Mouse (Mus musculus) MEL (cell line): ENCODE data around the gene 4931428F04Rik. TPM values are rescaled to one million over a fixed set of nuclear protein-coding genes. Genes with fewer than 3 reads are reported as not detected.

ENCODE experiments used
- DNase-seq: peaks from one replicate; pipeline ENCODE4 v3.0.0; 2011; ENCODE audit warnings: low read depth, low spot score
- H3K27ac ChIP-seq: 2 replicates; pipeline ENCODE4 v1.5.1; 2012; ENCODE audit warnings: low read depth, mild to moderate bottlenecking, control low read depth, low read length, moderate library complexity; ENCODE audit not compliant: control insufficient read depth
- H3K27me3 ChIP-seq, 2 experiments: fragments of 150-350 bp in 1 of 2; sonication (generic) in 1 of 2; 2 replicates each; pipeline ENCODE4 v1.6.1; 2012; ENCODE audit warnings: low read length in 2 of 2, mild to moderate bottlenecking in 2 of 2, improper control_type of control experiment in 1 of 2, moderate library complexity in 1 of 2; ENCODE audit not compliant: insufficient read depth in 2 of 2, control insufficient read depth in 1 of 2
- H3K36me3 ChIP-seq, 2 experiments: 2 replicates each; pipeline ENCODE4 v1.6.1; 2012 to 2014; ENCODE audit warnings: low read length in 2 of 2, improper control_type of control experiment in 1 of 2, inconsistent platforms in 1 of 2, mild to moderate bottlenecking in 1 of 2; ENCODE audit not compliant: insufficient read depth in 2 of 2, control insufficient read depth in 1 of 2
- H3K4me1 ChIP-seq, 2 experiments: fragments of 150-350 bp in 1 of 2; sonication (generic) in 1 of 2; 2 replicates each; pipeline ENCODE4 v1.6.1; 2012; ENCODE audit warnings: low read length in 2 of 2, improper control_type of control experiment in 1 of 2, mild to moderate bottlenecking in 1 of 2; ENCODE audit not compliant: insufficient read depth in 2 of 2, control insufficient read depth in 1 of 2
- H3K4me3 ChIP-seq, 2 experiments: fragments of 150-350 bp in 1 of 2; sonication (generic) in 1 of 2; 2 replicates each; pipeline ENCODE4 v1.5.1; 2012; ENCODE audit warnings: low read depth in 2 of 2, low read length in 2 of 2, mild to moderate bottlenecking in 2 of 2, moderate library complexity in 2 of 2, control low read depth in 1 of 2, improper control_type of control experiment in 1 of 2; ENCODE audit not compliant: control insufficient read depth in 1 of 2, insufficient read depth in 1 of 2
- H3K79me2 ChIP-seq: 2 replicates; pipeline ENCODE4 v1.6.1; 2012; ENCODE audit warnings: mild to moderate bottlenecking, low read length, moderate library complexity; ENCODE audit not compliant: control insufficient read depth, poor library complexity, insufficient read depth
- H3K9ac ChIP-seq: 2 replicates; pipeline ENCODE4 v1.6.1; 2012; ENCODE audit warnings: low read depth, mild to moderate bottlenecking, control low read depth, low read length, moderate library complexity; ENCODE audit not compliant: control insufficient read depth, poor library complexity, severe bottlenecking
- H3K9me3 ChIP-seq: fragments of 150-350 bp; sonication (generic); replicated peaks from 2 replicates; pipeline ENCODE4 v1.6.1; 2012; ENCODE audit warnings: mild to moderate bottlenecking, low read length, improper control_type of control experiment, moderate library complexity; ENCODE audit not compliant: insufficient read depth
- BHLHE40 ChIP-seq: IDR thresholded peaks from 2 replicates; pipeline ENCODE4 v1.6.1; 2012; ENCODE audit warnings: low read depth, mild to moderate bottlenecking, inconsistent platforms, low read length, improper control_type of control experiment, borderline replicate concordance
- CHD1 ChIP-seq: IDR thresholded peaks from 2 replicates; pipeline ENCODE4 v1.6.1; 2012; ENCODE audit warnings: low read depth, mild to moderate bottlenecking, inconsistent platforms, low read length, improper control_type of control experiment
- EP300 ChIP-seq, 2 experiments: IDR thresholded peaks; 2 replicates each; pipeline ENCODE4 v1.6.1; 2011; ENCODE audit warnings: improper control_type of control experiment in 2 of 2, low read length in 2 of 2, low read depth in 1 of 2, mild to moderate bottlenecking in 1 of 2
- ETS1 ChIP-seq: IDR thresholded peaks from 2 replicates; pipeline ENCODE4 v1.6.1; 2012; ENCODE audit warnings: low read depth, mild to moderate bottlenecking, inconsistent platforms, low read length, improper control_type of control experiment, moderate library complexity
- GATA1 ChIP-seq: IDR thresholded peaks from 2 replicates; pipeline ENCODE4 v1.6.1; 2011; ENCODE audit warnings: low read depth, low read length, improper control_type of control experiment
- HCFC1 ChIP-seq: IDR thresholded peaks from 2 replicates; pipeline ENCODE4 v1.6.1; 2012; ENCODE audit warnings: low read depth, mild to moderate bottlenecking, inconsistent platforms, low read length, improper control_type of control experiment, moderate library complexity
- MAFK ChIP-seq: IDR thresholded peaks from 2 replicates; pipeline ENCODE4 v1.6.1; 2011; ENCODE audit warnings: low read depth, mild to moderate bottlenecking, low read length, improper control_type of control experiment, borderline replicate concordance
- MAZ ChIP-seq: IDR thresholded peaks from 2 replicates; pipeline ENCODE4 v1.6.1; 2012; ENCODE audit warnings: low read depth, mild to moderate bottlenecking, inconsistent platforms, low read length, improper control_type of control experiment
- NELFE ChIP-seq: IDR thresholded peaks from 2 replicates; pipeline ENCODE4 v1.6.1; 2011; ENCODE audit warnings: low read depth, low read length, improper control_type of control experiment
- POLR2A ChIP-seq, 2 experiments: IDR thresholded peaks; 2 replicates each; pipeline ENCODE4 v1.6.1; 2011 to 2012; ENCODE audit warnings: low read length in 2 of 2, mild to moderate bottlenecking in 2 of 2, control low read depth in 1 of 2, improper control_type of control experiment in 1 of 2, low read depth in 1 of 2, moderate library complexity in 1 of 2; ENCODE audit not compliant: control insufficient read depth in 1 of 2, insufficient read depth in 1 of 2, poor library complexity in 1 of 2
- POLR2AphosphoS2 ChIP-seq: IDR thresholded peaks from 2 replicates; pipeline ENCODE4 v1.6.1; 2011; ENCODE audit warnings: low read length, improper control_type of control experiment
- RAD21 ChIP-seq: IDR thresholded peaks from 2 replicates; pipeline ENCODE4 v1.6.1; 2011; ENCODE audit warnings: mild to moderate bottlenecking, low read depth, low read length, improper control_type of control experiment
- RCOR1 ChIP-seq: IDR thresholded peaks from 2 replicates; pipeline ENCODE4 v1.6.1; 2012; ENCODE audit warnings: low read depth, mild to moderate bottlenecking, inconsistent platforms, low read length, improper control_type of control experiment
- TAL1 ChIP-seq: IDR thresholded peaks from 2 replicates; pipeline ENCODE4 v1.6.1; 2012; ENCODE audit warnings: mild to moderate bottlenecking, inconsistent platforms, low read length, moderate library complexity, mixed read lengths
- TBP ChIP-seq: IDR thresholded peaks from 2 replicates; pipeline ENCODE4 v1.8.0; 2011; ENCODE audit warnings: low read depth, low read length, improper control_type of control experiment
- TCF12 ChIP-seq: IDR thresholded peaks from 2 replicates; pipeline ENCODE4 v1.6.1; 2014; ENCODE audit warnings: low read depth, mild to moderate bottlenecking, inconsistent platforms, low read length, improper control_type of control experiment, moderate library complexity
- USF2 ChIP-seq, 2 experiments: IDR thresholded peaks; 2 replicates each; pipeline ENCODE4 v1.6.1; 2011 to 2012; ENCODE audit warnings: improper control_type of control experiment in 2 of 2, low read length in 2 of 2, borderline replicate concordance in 1 of 2, inconsistent platforms in 1 of 2, low read depth in 1 of 2, mild to moderate bottlenecking in 1 of 2; ENCODE audit not compliant: insufficient read depth in 1 of 2
- ZC3H11A ChIP-seq: IDR thresholded peaks from 2 replicates; pipeline ENCODE4 v1.6.1; 2012; ENCODE audit warnings: low read depth, mild to moderate bottlenecking, inconsistent platforms, low read length, improper control_type of control experiment
- ZKSCAN1 ChIP-seq: IDR thresholded peaks from 2 replicates; pipeline ENCODE4 v1.6.1; 2012; ENCODE audit warnings: low read depth, mild to moderate bottlenecking, inconsistent platforms, low read length, improper control_type of control experiment, moderate library complexity
- polyA plus RNA-seq, 2 experiments: library from polyadenylated mRNA; stranded (reverse) in 1 of 2; unstranded in 1 of 2; fragments of >175 nt in 1 of 2; fragments of >200 nt in 1 of 2; gene quantifications; 2 replicates each; pipeline versions ENCODE4 v1.2.1 to v1.2.4; 2012; ENCODE audit warnings: low replicate concordance in 2 of 2, low read depth in 1 of 2; ENCODE audit not compliant: insufficient read length in 2 of 2, insufficient read depth in 1 of 2, missing spikeins in 1 of 2
- total RNA-seq: library from RNA; depleted of rRNA; stranded (reverse); fragments of 300-350 nt; gene quantifications from 2 replicates; pipeline ENCODE4 v1.2.3, GENCODE M21; 2012

The 4931428F04Rik gene
- total and polyA plus RNA-seq, 3 experiments: 8.2 to 13.0 TPM; not detected in 1

- Histone ChIP-seq H3K79me2 (peaks cover 20% of the 10 kb centered on the region), H3K4me3 (no peak overlapping the region), H3K27ac (peak overlapping the region; percentile 12; the same call in 1 of the 2 replicates), H3K9me3 (no peaks in the 10 kb centered on the region), H3K36me3 (peaks cover 18 to 47% of the 10 kb centered on the region in 2 experiments), H3K27me3 (no peaks in the 10 kb centered on the region), H3K9ac (no peak overlapping the region), H3K4me1 (peaks cover 9 to 39% of the 10 kb centered on the region in 2 experiments)
- no peak for TF ChIP-seq POLR2AphosphoS2
- TF ChIP-seq RAD21: no peak
- no peak for TF ChIP-seq EP300 (IDR thresholded peaks at IDR 0.05; ENCODE audit: low read depth in 1 of 2, low read length in 2 of 2)
- no peak for TF ChIP-seq NELFE
- TF ChIP-seq GATA1: no peak
- TF ChIP-seq ZKSCAN1: no peak
- DNase-seq: no peak
Observed at GRCm38 (mm10) chr8:105303874-105304273, 14.2 kb upstream of the 4931428F04Rik start.

GRCm38 (mm10) chr8:105303396-105303795, 13.7 kb upstream of the 4931428F04Rik start:
- H3K36me3 ChIP-seq: peaks cover 18 to 47% of the 10 kb centered on the region in 2 experiments
- peaks cover 9 to 39% of the 10 kb centered on the region in 2 experiments for H3K4me1 ChIP-seq
- no peaks in the 10 kb centered on the region for H3K9me3 ChIP-seq
- H3K79me2 ChIP-seq: peaks cover 24% of the 10 kb centered on the region
- DNase-seq: no peak
- no peak overlapping the region for H3K27ac ChIP-seq
- no peaks in the 10 kb centered on the region for H3K27me3 ChIP-seq
- no peak for TF ChIP-seq MAFK
- TF ChIP-seq TAL1: no peak
- no peak for TF ChIP-seq ZKSCAN1
- no peak for TF ChIP-seq HCFC1
- TF ChIP-seq MAZ: no peak
- no peak for TF ChIP-seq USF2 (IDR thresholded peaks at IDR 0.05; ENCODE audit: borderline replicate concordance in 1 of 2, insufficient read depth in 1 of 2, low read depth in 1 of 2, low read length in 2 of 2)
- TF ChIP-seq BHLHE40: no peak
- TF ChIP-seq TBP: no peak
- no peak for TF ChIP-seq CHD1
- TF ChIP-seq ZC3H11A: no peak
- TF ChIP-seq, all 39 proteins: peak for 0
- Histone ChIP-seq H3K4me3 (no peak overlapping the region), H3K9ac (no peak overlapping the region)

DNA sequence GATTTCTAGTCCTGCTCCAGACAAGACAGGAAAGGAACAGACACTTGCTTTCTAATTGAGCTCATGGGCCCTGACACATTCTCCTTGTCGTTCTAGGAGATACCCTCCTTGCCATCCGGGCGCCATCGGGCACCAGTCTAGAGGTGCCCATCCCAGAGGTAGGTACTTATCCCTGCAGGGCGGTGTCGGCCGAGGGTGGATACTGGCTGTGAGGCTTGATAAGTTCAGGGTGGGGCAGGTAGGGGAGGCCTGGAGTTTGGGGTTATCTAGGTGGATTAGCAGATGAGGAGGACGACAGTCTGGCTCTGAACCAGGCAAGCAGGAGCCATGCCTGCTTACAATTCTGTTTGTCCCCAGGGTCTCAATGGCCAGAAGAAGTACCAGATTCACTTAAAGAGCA, 10.3 kb upstream of the 4931428F04Rik start:
- Histone ChIP-seq H3K4me3 (peak overlapping the region; percentile 0 to 12; a peak in 1 of 4 replicates), H3K9ac (peak overlapping the region; percentile 16), H3K27me3 (no peaks in the 10 kb centered on the region), H3K9me3 (no peaks in the 10 kb centered on the region), H3K79me2 (peaks cover 34% of the 10 kb centered on the region), H3K4me1 (peaks cover 11 to 46% of the 10 kb centered on the region in 2 experiments), H3K27ac (peak overlapping the region; percentile 51), H3K36me3 (peaks cover 18 to 48% of the 10 kb centered on the region in 2 experiments)
- peak; percentile 15; the same call in 1 of the 2 replicates for TF ChIP-seq ETS1
- 0 out of 2 replicates have a peak, but pooled peaks have one; percentile 8 for TF ChIP-seq CHD1
- TF ChIP-seq POLR2A (IDR thresholded peaks at IDR 0.05; ENCODE audit: control insufficient read depth in 1 of 2, insufficient read depth in 1 of 2, low read depth in 1 of 2, low read length in 2 of 2, poor library complexity in 1 of 2): peak in 1 of 2 experiments; percentile 9; a peak in 1 of 4 replicates
- TF ChIP-seq TCF12: peak; percentile 74; the same call in 1 of the 2 replicates
- TF ChIP-seq ZKSCAN1: no peak
- peak; percentile 17; the same call in 1 of the 2 replicates for TF ChIP-seq RCOR1
- peak; percentile 55 to 77 for TF ChIP-seq EP300 (IDR thresholded peaks at IDR 0.05; ENCODE audit: low read depth in 1 of 2, low read length in 2 of 2)
- no peak for TF ChIP-seq HCFC1
- TF ChIP-seq TAL1: peak; percentile 42
- TF ChIP-seq GATA1: peak; percentile 66
- peak; percentile 56 for DNase-seq
